Mouse (Mus musculus): ENCODE results near the gene Poc1b. TPM values are rescaled to one million over a fixed set of nuclear protein-coding genes. Genes with fewer than 3 reads are reported as not detected.
A peak's percentile ranks its signal among the peaks of the same experiment; 100 is the strongest.

Poc1b gene
- polyA plus RNA-seq, 1 experiment from 2014 or later = 6.7 TPM

DNA sequence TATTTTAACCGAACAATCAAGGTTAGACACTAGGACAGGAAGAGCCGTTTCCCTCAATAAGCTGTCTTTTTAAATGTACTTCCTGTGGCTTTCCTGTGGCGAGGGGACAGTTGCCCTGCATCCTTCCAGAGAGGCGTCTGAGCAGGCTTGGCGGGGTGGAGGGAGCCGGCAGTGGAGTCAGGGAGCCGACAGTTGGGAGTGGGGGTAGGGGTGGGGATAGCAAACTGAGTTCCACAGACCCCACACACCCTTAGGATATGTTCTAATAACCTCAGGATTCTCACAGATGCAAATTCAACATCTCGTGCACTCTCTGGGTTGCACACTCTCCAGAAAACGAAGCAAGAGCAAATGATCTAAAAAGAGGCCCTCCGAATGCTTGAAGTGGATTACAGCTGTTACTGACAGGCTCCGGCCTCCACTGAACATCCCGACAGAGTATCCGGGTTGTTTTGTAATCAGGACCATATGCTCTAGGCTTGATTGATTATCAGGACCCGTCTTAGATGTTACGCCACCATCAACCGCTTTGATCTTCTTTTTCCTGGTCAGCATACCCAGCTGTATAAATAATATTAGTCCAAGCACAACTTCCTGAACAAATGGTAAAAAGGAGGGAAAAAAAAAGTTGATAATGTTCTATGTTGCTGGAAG is 122.3 kb downstream of the Poc1b start:
- Histone ChIP-seq H3K9me3 (ENCODE audit: control insufficient read depth, low read length) (no peaks in the 10 kb centered on the region), H3K27me3 (ENCODE audit: control insufficient read depth, insufficient read depth, low read length) (no peaks in the 10 kb centered on the region), H3K4me3 (ENCODE audit: low read depth, low read length) (no peak overlapping the region), H3K4me2 (replicated peaks; ENCODE audit: low read depth) (peak overlapping the region; percentile 9; the same call in 1 of the 2 replicates), H3K36me3 (ENCODE audit: control insufficient read depth, insufficient read depth, low read length) (no peaks in the 10 kb centered on the region), H3K27ac (replicated peaks) (peak overlapping the region; percentile 65), H3K9ac (ENCODE audit: low read length) (no peak overlapping the region), H3K4me1 (replicated peaks; ENCODE audit: control insufficient read depth, insufficient read depth) (peaks cover 3% of the 10 kb centered on the region; the same call in 1 of the 2 replicates)
- ATAC-seq (ENCODE audit: low FRiP score, low TSS enrichment) = peak; percentile 65
- DNase-seq (ENCODE audit: low spot score) = no peak
- 22% methylated on average over 16 of the region's 16 CpGs for WGBS
- no peak for TF ChIP-seq EP300 (optimal IDR thresholded peaks at IDR 0.05)
- no peak for TF ChIP-seq CTCF (IDR thresholded peaks at IDR 0.05; ENCODE audit: low read depth)

DNA sequence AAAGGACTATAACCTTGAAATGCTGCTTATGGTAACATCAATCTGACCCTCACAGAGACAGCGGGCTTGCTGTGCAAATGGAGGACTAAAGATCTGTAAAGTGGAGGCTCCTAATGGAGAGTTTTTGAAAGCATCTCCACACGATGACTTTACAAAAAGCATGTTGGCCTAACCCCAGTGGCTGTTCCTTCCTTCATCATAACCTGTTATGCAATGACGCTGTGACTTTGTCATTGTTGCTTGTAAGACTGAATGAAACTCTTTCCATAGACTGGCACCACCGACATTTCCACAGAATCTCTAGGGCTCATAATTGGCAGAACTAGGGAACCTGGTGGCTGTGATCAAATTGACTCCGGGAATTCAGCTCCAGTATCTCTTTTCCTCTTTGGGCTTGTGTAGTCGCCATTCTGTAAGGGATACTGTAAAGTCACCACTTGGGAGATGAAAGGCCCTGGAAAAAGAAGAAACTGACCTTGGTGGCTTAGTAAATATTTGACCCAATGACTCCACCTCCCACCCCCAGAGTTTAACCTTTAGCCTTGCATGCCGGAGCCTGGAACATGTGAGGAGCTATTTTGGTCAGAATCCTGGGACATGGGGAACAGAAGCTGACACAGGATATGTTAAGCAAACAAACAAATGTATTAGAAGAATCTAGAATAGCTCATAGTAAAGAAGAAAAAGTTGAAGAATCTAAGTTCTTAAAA is 125.8 kb downstream of the Poc1b start:
- WGBS = 61% methylated on average over 7 of the region's 7 CpGs
- Histone ChIP-seq H3K9me3 (ENCODE audit: control insufficient read depth, low read length) (no peaks in the 10 kb centered on the region), H3K4me2 (replicated peaks; ENCODE audit: low read depth) (no peak overlapping the region), H3K9ac (ENCODE audit: low read length) (no peak overlapping the region), H3K36me3 (ENCODE audit: control insufficient read depth, insufficient read depth, low read length) (no peaks in the 10 kb centered on the region), H3K27me3 (ENCODE audit: control insufficient read depth, insufficient read depth, low read length) (no peaks in the 10 kb centered on the region), H3K4me3 (ENCODE audit: low read depth, low read length) (no peak overlapping the region), H3K27ac (replicated peaks) (no peak overlapping the region), H3K4me1 (replicated peaks; ENCODE audit: control insufficient read depth, insufficient read depth) (peaks cover 3% of the 10 kb centered on the region; the same call in 1 of the 2 replicates)
- TF ChIP-seq CTCF (IDR thresholded peaks at IDR 0.05; ENCODE audit: low read depth) (no peak), EP300 (optimal IDR thresholded peaks at IDR 0.05) (no peak)
- DNase-seq (ENCODE audit: low spot score) (no peak), ATAC-seq (ENCODE audit: low FRiP score, low TSS enrichment) (no peak)

DNA sequence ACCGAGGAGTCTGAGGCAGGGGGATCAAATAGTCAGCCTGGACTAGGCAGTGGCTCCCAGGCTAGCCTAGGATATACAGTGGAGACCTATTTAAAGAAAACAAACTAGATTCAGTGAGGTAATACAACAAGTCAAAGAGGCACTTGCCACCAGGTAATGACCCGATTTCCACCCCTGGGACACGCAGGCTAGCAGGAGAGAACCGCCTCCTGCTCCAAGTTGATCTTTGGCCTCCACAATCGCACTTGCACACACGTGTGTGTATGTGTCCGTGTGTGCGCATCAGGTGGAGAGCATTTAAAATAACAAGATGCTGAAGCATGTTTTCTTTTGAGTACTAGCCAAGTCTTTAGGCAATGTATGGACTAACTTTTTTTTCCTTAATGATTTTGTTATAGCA is 127.5 kb downstream of the Poc1b start:
- Histone ChIP-seq H3K36me3 (ENCODE audit: control insufficient read depth, insufficient read depth, low read length) (no peaks in the 10 kb centered on the region), H3K4me1 (replicated peaks; ENCODE audit: control insufficient read depth, insufficient read depth) (no peaks in the 10 kb centered on the region), H3K4me2 (replicated peaks; ENCODE audit: low read depth) (no peak overlapping the region), H3K4me3 (ENCODE audit: low read depth, low read length) (no peak overlapping the region), H3K27ac (replicated peaks) (no peak overlapping the region), H3K27me3 (ENCODE audit: control insufficient read depth, insufficient read depth, low read length) (no peaks in the 10 kb centered on the region), H3K9me3 (ENCODE audit: control insufficient read depth, low read length) (no peaks in the 10 kb centered on the region), H3K9ac (ENCODE audit: low read length) (no peak overlapping the region)
- ATAC-seq (ENCODE audit: low FRiP score, low TSS enrichment) (no peak), DNase-seq (ENCODE audit: low spot score) (no peak)
- WGBS = 88% methylated on average over 8 of the region's 8 CpGs
- TF ChIP-seq EP300 (optimal IDR thresholded peaks at IDR 0.05) = no peak
- TF ChIP-seq CTCF (IDR thresholded peaks at IDR 0.05; ENCODE audit: low read depth) = no peak

DNA sequence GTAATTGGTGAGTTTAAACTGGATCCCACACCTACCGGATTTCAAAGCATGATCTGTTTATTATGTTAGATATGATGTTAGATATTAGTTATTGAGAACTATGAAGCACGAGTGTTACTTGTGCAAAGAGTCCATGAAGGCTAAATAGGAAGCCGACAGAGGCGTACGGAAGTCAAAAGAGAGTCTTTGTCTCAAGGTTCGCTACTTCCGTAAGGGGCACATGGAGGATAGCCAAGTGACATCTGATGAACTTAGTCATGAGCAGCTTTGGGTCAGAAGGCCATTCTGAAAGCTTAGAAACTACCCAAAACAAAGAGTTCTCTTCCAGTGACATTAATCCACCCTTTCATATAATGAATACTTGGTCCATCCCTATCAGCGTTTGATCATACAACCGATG is 128.2 kb downstream of the Poc1b start:
- Histone ChIP-seq H3K36me3 (ENCODE audit: control insufficient read depth, insufficient read depth, low read length) (no peaks in the 10 kb centered on the region), H3K27me3 (ENCODE audit: control insufficient read depth, insufficient read depth, low read length) (no peaks in the 10 kb centered on the region), H3K9me3 (ENCODE audit: control insufficient read depth, low read length) (no peaks in the 10 kb centered on the region), H3K4me2 (replicated peaks; ENCODE audit: low read depth) (no peak overlapping the region), H3K27ac (replicated peaks) (no peak overlapping the region), H3K4me1 (replicated peaks; ENCODE audit: control insufficient read depth, insufficient read depth) (no peaks in the 10 kb centered on the region), H3K4me3 (ENCODE audit: low read depth, low read length) (no peak overlapping the region), H3K9ac (ENCODE audit: low read length) (no peak overlapping the region)
- WGBS = 90% methylated on average over 9 of the region's 9 CpGs
- no peak for ATAC-seq (ENCODE audit: low FRiP score, low TSS enrichment)
- no peak for DNase-seq (ENCODE audit: low spot score)
- no peak for TF ChIP-seq EP300 (optimal IDR thresholded peaks at IDR 0.05)
- no peak for TF ChIP-seq CTCF (IDR thresholded peaks at IDR 0.05; ENCODE audit: low read depth)

DNA sequence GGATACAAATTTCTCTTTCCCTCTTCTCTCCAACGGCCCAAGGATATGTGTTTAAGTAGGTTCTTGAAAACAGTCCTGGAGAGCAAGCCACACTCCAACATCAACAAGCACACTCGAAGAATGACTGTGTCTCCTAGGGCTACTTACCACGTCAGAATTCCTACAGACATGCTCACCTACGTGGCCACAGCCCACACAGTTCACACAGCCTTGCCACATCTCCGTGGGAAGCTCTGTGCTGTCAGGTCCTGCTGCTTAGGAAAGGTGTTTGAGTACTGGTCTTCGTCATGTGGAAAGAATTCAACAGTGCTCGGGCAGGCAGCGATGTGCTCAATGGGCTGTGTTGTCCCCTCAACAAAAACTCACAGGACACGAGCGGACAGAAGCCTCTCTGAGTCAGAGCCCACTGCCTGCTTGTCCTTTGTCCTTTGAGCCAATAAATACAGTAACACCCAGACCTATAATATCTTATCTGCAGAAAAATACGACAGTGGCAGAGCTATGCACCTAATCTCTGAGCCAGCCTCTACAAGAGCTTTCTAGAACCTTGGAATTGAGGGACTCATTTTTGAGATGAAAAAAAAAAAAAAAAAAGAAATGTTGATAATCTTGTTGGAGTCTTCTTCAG is 130.5 kb downstream of the Poc1b start:
- no peak for ATAC-seq (ENCODE audit: low FRiP score, low TSS enrichment)
- no peaks in the 10 kb centered on the region for H3K36me3 ChIP-seq (ENCODE audit: control insufficient read depth, insufficient read depth, low read length)
- H3K4me1 ChIP-seq (replicated peaks; ENCODE audit: control insufficient read depth, insufficient read depth) = no peaks in the 10 kb centered on the region
- H3K27me3 ChIP-seq (ENCODE audit: control insufficient read depth, insufficient read depth, low read length) = no peaks in the 10 kb centered on the region
- no peak overlapping the region for H3K27ac ChIP-seq (replicated peaks)
- TF ChIP-seq CTCF (IDR thresholded peaks at IDR 0.05; ENCODE audit: low read depth) (no peak), EP300 (optimal IDR thresholded peaks at IDR 0.05) (no peak)
- H3K4me3 ChIP-seq (ENCODE audit: low read depth, low read length) = no peak overlapping the region
- WGBS = 58% methylated on average over 11 of the region's 11 CpGs
- no peaks in the 10 kb centered on the region for H3K9me3 ChIP-seq (ENCODE audit: control insufficient read depth, low read length)
- no peak overlapping the region for H3K4me2 ChIP-seq (replicated peaks; ENCODE audit: low read depth)
- no peak for DNase-seq (ENCODE audit: low spot score)
- H3K9ac ChIP-seq (ENCODE audit: low read length) = no peak overlapping the region

DNA sequence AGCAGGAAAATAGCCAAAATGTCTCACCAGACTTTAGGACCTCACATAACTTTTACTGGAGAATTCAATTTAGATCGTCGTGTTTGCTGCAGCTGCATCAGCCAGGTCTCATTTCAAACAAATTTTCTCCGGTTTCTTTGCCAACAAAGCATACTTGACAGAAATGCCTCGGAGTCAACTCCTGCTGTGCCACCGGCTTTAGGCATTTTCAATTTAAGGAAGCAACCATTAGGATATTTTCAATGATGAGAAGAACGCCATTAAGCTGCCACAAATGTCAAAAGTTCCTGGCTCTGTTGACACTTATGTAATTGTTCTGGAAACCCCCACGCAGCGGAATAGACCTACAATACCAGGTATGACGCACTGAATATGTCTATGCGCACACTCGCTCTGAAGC is 131.7 kb downstream of the Poc1b start:
- H3K4me2 ChIP-seq (replicated peaks; ENCODE audit: low read depth) = no peak overlapping the region

More for the DNA sequence above, 131.7 kb downstream of the Poc1b start:
- H3K27ac ChIP-seq (replicated peaks) = no peak overlapping the region
- no peak overlapping the region for H3K9ac ChIP-seq (ENCODE audit: low read length)
- 83% methylated on average over 11 of the region's 11 CpGs for WGBS
- ATAC-seq (ENCODE audit: low FRiP score, low TSS enrichment) (no peak), DNase-seq (ENCODE audit: low spot score) (no peak)
- TF ChIP-seq CTCF (IDR thresholded peaks at IDR 0.05; ENCODE audit: low read depth) (no peak), EP300 (optimal IDR thresholded peaks at IDR 0.05) (no peak)
- H3K36me3 ChIP-seq (ENCODE audit: control insufficient read depth, insufficient read depth, low read length) = no peaks in the 10 kb centered on the region
- no peaks in the 10 kb centered on the region for H3K27me3 ChIP-seq (ENCODE audit: control insufficient read depth, insufficient read depth, low read length)
- H3K4me1 ChIP-seq (replicated peaks; ENCODE audit: control insufficient read depth, insufficient read depth) = no peaks in the 10 kb centered on the region
- no peak overlapping the region for H3K4me3 ChIP-seq (ENCODE audit: low read depth, low read length)
- no peaks in the 10 kb centered on the region for H3K9me3 ChIP-seq (ENCODE audit: control insufficient read depth, low read length)
